Mouse (Mus musculus): ENCODE measurements at regions not wholly inside any gene's neighbourhood (a gene's known extent, or its start where the extent isn't known, plus 50 kb on each side); places are given as distances from the start of the nearest gene placed in this dataset.
A peak's percentile ranks its signal among the peaks of the same experiment; 100 is the strongest.

DNA sequence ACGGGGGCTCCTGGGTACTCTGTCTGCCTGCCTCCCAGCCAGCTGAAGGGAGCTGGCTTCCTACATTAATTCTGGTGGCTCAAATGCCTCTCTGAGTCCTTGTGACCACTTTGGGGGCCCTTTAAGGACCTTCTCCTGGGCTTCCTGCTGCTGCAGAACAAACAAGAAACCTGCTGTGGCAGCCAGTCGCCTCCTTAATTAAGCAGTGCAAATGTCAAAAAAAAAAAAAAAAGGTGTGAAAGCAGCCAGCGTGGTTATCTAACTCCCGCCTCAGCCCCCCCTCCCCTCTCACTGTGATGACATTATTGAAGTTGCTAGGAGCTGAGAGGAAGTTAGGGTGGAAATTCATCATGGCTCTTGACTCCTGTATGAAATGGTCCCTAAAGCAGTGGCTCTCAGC, 189.3 kb downstream of the Vrk1 start:
- H3K9me3 ChIP-seq, result no peaks in the 10 kb centered on the region
- H3K27me3 ChIP-seq, result no peaks in the 10 kb centered on the region; the same call in 1 of the 2 replicates
- no peak overlapping the region for H3K27ac ChIP-seq (replicated peaks)
- H3K9ac ChIP-seq (replicated peaks), result no peak overlapping the region
- ATAC-seq (ENCODE audit: low FRiP score, low read depth), result no peak
- H3K4me3 ChIP-seq, result no peak overlapping the region
- peaks cover 10% of the 10 kb centered on the region; the same call in 1 of the 2 replicates for H3K4me1 ChIP-seq
- H3K4me2 ChIP-seq (replicated peaks), result no peak overlapping the region
- no peaks in the 10 kb centered on the region for H3K36me3 ChIP-seq
- 10% methylated on average over 4 of the region's 4 CpGs for WGBS

GRCm38 (mm10) chr12:106203526-106203925, 193.5 kb downstream of the Vrk1 start:
- Histone ChIP-seq H3K4me2 (replicated peaks) (no peak overlapping the region), H3K27me3 (no peaks in the 10 kb centered on the region; the same call in 1 of the 2 replicates), H3K4me3 (no peak overlapping the region), H3K9ac (replicated peaks) (no peak overlapping the region), H3K27ac (replicated peaks) (no peak overlapping the region), H3K4me1 (peaks cover 7% of the 10 kb centered on the region; the same call in 1 of the 2 replicates), H3K9me3 (no peaks in the 10 kb centered on the region), H3K36me3 (no peaks in the 10 kb centered on the region)
- 74% methylated on average over 8 of the region's 8 CpGs for WGBS
- ATAC-seq (ENCODE audit: low FRiP score, low read depth), result no peak

DNA sequence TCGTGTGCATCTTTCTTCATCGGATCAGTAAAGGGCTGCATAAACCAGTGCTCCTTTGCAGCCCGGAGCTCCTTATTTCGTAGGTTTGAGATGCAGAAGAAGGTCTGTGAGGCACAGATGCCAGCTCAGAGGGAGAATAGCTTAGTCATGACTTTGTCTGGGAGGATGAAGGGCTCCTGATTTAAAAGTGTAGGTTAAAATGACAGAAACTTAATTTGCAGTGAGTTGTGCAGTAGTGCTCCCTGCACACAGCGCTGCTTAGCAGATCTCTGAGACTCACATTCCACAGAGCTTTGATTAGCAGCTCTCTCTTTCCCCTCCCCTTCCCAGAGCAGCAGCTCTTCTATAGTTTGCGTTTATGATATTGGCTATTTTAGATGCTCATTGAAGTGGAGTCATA, 200.9 kb downstream of the Vrk1 start:
- no peaks in the 10 kb centered on the region for H3K9me3 ChIP-seq
- H3K4me3 ChIP-seq, result no peak overlapping the region
- H3K4me2 ChIP-seq (replicated peaks), result no peak overlapping the region
- WGBS, result 87% methylated on average over 6 of the region's 6 CpGs
- H3K36me3 ChIP-seq, result no peaks in the 10 kb centered on the region
- H3K4me1 ChIP-seq, result no peaks in the 10 kb centered on the region
- no peak overlapping the region for H3K27ac ChIP-seq (replicated peaks)
- H3K27me3 ChIP-seq, result no peaks in the 10 kb centered on the region
- H3K9ac ChIP-seq (replicated peaks), result no peak overlapping the region
- ATAC-seq (ENCODE audit: low FRiP score, low read depth), result no peak

GRCm38 (mm10) chr12:106211488-106211887, 201.5 kb downstream of the Vrk1 start:
- Histone ChIP-seq H3K4me3 (no peak overlapping the region), H3K4me1 (no peaks in the 10 kb centered on the region), H3K27ac (replicated peaks) (no peak overlapping the region), H3K4me2 (replicated peaks) (no peak overlapping the region), H3K9ac (replicated peaks) (no peak overlapping the region), H3K9me3 (no peaks in the 10 kb centered on the region), H3K27me3 (no peaks in the 10 kb centered on the region), H3K36me3 (no peaks in the 10 kb centered on the region)
- WGBS, result 85% methylated on average over 8 of the region's 8 CpGs
- no peak for ATAC-seq (ENCODE audit: low FRiP score, low read depth)

GRCm38 (mm10) chr12:106212397-106212796, 202.4 kb downstream of the Vrk1 start:
- no peaks in the 10 kb centered on the region for H3K4me1 ChIP-seq
- H3K4me2 ChIP-seq (replicated peaks), result no peak overlapping the region
- no peak overlapping the region for H3K4me3 ChIP-seq
- H3K27me3 ChIP-seq, result no peaks in the 10 kb centered on the region
- H3K9ac ChIP-seq (replicated peaks), result no peak overlapping the region
- WGBS, result 76% methylated on average over 5 of the region's 5 CpGs
- H3K36me3 ChIP-seq, result no peaks in the 10 kb centered on the region
- H3K27ac ChIP-seq (replicated peaks), result no peak overlapping the region
- H3K9me3 ChIP-seq, result no peaks in the 10 kb centered on the region
- ATAC-seq (ENCODE audit: low FRiP score, low read depth), result no peak

DNA sequence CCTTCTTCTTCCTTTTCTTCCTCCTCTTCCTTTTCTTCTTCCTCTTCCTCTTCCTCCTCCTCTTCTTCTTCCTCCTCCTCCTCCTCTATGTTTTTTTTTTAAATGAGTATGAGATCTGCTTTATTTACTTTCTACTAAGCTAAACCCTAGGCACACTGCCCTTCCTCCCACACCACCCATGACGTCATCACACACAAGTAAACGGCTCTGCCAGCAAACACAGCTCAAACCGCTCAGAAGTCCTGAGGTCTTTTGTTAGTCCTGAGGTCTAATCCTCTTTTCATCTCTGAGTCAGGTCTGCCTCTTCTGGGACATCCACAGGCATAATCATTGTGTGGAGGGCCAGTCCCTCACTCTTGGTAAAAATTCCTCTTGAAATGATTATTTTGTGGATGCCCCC, 210.0 kb downstream of the Vrk1 start:
- no peak for ATAC-seq (ENCODE audit: low FRiP score, low read depth)
- Histone ChIP-seq H3K4me2 (replicated peaks) (no peak overlapping the region), H3K27ac (replicated peaks) (no peak overlapping the region), H3K27me3 (peaks cover 9% of the 10 kb centered on the region), H3K4me1 (peaks cover 5% of the 10 kb centered on the region; the same call in 1 of the 2 replicates), H3K36me3 (no peaks in the 10 kb centered on the region), H3K4me3 (no peak overlapping the region), H3K9me3 (no peaks in the 10 kb centered on the region), H3K9ac (replicated peaks) (no peak overlapping the region)
- 12% methylated on average over 3 of the region's 3 CpGs for WGBS

- Histone ChIP-seq H3K4me3 (no peak overlapping the region), H3K9me3 (no peaks in the 10 kb centered on the region), H3K9ac (replicated peaks) (0 out of 2 replicates have a peak overlapping the region, but pooled peaks have one; percentile 11), H3K27me3 (peaks cover 24% of the 10 kb centered on the region), H3K4me1 (peaks cover 21% of the 10 kb centered on the region), H3K36me3 (no peaks in the 10 kb centered on the region), H3K4me2 (replicated peaks) (peak overlapping the region; percentile 38; the same call in 1 of the 2 replicates), H3K27ac (replicated peaks) (no peak overlapping the region)
- ATAC-seq (ENCODE audit: low FRiP score, low read depth), result peak; percentile 64; the same call in 1 of the 2 replicates
- 14% methylated on average over 7 of the region's 7 CpGs for WGBS
These were observed 216.2 kb downstream of the Vrk1 start for GRCm38 (mm10) chr12:106226276-106226675.

DNA sequence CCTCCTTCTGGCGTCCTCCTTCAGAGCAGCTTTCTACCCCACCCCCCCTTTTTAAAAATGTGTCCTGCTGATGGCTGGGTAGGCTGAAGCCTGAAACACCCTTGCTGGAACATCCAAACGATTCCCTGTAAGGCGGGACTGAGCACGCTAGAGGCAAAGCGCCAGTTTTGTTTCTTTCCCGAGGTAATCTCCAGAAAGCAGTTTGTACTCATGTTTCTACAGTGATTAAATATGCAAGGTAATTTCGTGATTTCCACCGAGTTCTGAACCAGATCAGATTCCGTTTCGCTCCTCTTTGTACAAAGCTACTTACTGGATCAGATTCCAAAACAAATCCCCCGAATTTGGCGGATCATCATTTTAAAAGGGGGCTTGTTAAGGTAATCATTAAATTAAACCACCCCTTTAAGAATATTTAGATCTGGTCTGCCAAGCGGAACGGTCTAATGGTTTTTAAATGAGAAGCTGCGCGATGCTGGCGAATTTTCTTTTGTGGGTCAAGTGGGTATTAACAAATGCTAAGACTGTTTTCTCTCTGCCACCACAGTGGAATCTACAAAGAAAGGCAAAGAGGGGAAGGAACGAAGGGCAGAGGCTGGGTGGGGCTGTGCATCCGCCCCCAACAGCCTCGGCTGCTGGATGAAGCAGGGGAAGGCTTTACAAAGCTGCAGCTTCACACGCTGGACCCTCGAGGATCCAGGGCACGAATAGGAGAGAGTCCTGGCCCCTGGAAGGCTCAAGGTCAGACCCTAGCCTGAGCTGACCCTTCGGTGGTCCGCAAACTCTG, 216.9 kb downstream of the Vrk1 start:
- Histone ChIP-seq H3K4me1 (peaks cover 21% of the 10 kb centered on the region), H3K27ac (replicated peaks) (0 out of 2 replicates have a peak overlapping the region, but pooled peaks have one; percentile 2), H3K4me3 (no peak overlapping the region), H3K9ac (replicated peaks) (0 out of 2 replicates have a peak overlapping the region, but pooled peaks have one; percentile 34), H3K9me3 (no peaks in the 10 kb centered on the region), H3K36me3 (no peaks in the 10 kb centered on the region), H3K27me3 (peaks cover 22% of the 10 kb centered on the region), H3K4me2 (replicated peaks) (peak overlapping the region; percentile 38)
- ATAC-seq (ENCODE audit: low FRiP score, low read depth), result peak; percentile 49
- WGBS, result 12% methylated on average over 25 of the region's 25 CpGs

- peaks cover 21% of the 10 kb centered on the region for H3K4me1 ChIP-seq
- no peak overlapping the region for H3K9ac ChIP-seq (replicated peaks)
- no peak; the same call in 1 of the 2 replicates for ATAC-seq (ENCODE audit: low FRiP score, low read depth)
These were observed 217.5 kb downstream of the Vrk1 start for GRCm38 (mm10) chr12:106227563-106227840.

DNA sequence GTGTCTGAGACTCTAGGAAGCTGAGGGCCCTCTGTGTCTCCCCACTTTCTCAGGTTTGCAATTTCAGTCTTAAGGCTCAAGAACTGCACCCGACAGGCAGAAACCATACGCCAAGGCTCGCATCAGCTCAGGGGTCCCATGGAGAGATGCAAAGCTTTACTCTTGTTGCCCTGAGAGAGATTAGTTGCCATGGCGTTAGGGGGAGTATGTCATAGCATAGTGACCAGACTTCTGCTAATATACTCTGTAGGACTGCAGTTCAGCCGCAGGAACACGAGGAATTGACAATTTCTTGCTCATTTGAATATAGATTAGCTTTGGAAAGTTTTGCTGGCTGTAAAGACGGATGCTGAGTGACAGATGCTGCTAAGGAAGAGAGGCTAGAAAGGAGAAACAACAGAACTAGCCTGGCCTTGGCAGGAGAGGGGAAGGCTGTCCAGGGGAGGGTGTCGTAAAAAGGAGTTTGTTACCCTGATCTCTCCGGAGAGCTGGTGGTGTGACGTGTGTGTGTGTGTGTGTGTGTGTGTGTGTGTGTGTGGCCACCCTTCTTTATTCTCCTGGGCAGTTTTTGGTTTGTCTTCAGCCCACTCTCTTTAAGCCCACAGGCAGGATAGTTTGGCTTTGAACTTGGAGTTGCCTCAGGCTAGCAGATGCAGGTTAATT, 235.3 kb downstream of the Vrk1 start:
- Histone ChIP-seq H3K27ac (replicated peaks) (0 out of 2 replicates have a peak overlapping the region, but pooled peaks have one; percentile 25), H3K9ac (replicated peaks) (no peak overlapping the region), H3K36me3 (no peaks in the 10 kb centered on the region), H3K9me3 (no peaks in the 10 kb centered on the region), H3K4me2 (replicated peaks) (no peak overlapping the region), H3K4me1 (peaks cover 32% of the 10 kb centered on the region), H3K4me3 (no peak overlapping the region), H3K27me3 (peaks cover 6% of the 10 kb centered on the region; the same call in 1 of the 2 replicates)
- WGBS, result 13% methylated on average over 10 of the region's 10 CpGs
- ATAC-seq (ENCODE audit: low FRiP score, low read depth), result 0 out of 2 replicates have a peak, but pooled peaks have one; percentile 63

More at GRCm38 (mm10) chr12:106227563-106227840, 217.5 kb downstream of the Vrk1 start:
- Histone ChIP-seq H3K4me2 (replicated peaks) (peak overlapping the region; percentile 38), H3K4me3 (no peak overlapping the region), H3K27ac (replicated peaks) (0 out of 2 replicates have a peak overlapping the region, but pooled peaks have one; percentile 2), H3K36me3 (no peaks in the 10 kb centered on the region), H3K9me3 (no peaks in the 10 kb centered on the region), H3K27me3 (peaks cover 22% of the 10 kb centered on the region)
- 37% methylated on average over 8 of the region's 8 CpGs for WGBS

GRCm38 (mm10) chr12:106273591-106273990, 263.6 kb downstream of the Vrk1 start:
- no peak for ATAC-seq (ENCODE audit: low FRiP score, low read depth)
- WGBS, result 86% methylated on average over 7 of the region's 7 CpGs
- H3K4me2 ChIP-seq (replicated peaks), result no peak overlapping the region
- H3K4me3 ChIP-seq, result no peak overlapping the region
- no peaks in the 10 kb centered on the region for H3K4me1 ChIP-seq
- no peaks in the 10 kb centered on the region for H3K36me3 ChIP-seq
- H3K27me3 ChIP-seq, result no peaks in the 10 kb centered on the region
- no peak overlapping the region for H3K9ac ChIP-seq (replicated peaks)
- H3K9me3 ChIP-seq, result no peaks in the 10 kb centered on the region
- no peak overlapping the region for H3K27ac ChIP-seq (replicated peaks)

GRCm38 (mm10) chr12:106277886-106278285, 267.9 kb downstream of the Vrk1 start:
- no peaks in the 10 kb centered on the region for H3K9me3 ChIP-seq
- H3K36me3 ChIP-seq, result no peaks in the 10 kb centered on the region
- no peak overlapping the region for H3K4me3 ChIP-seq
- no peak overlapping the region for H3K9ac ChIP-seq (replicated peaks)
- 90% methylated on average over 14 of the region's 14 CpGs for WGBS
- no peak for ATAC-seq (ENCODE audit: low FRiP score, low read depth)
- H3K4me2 ChIP-seq (replicated peaks), result no peak overlapping the region
- no peaks in the 10 kb centered on the region for H3K27me3 ChIP-seq
- H3K27ac ChIP-seq (replicated peaks), result no peak overlapping the region
- no peaks in the 10 kb centered on the region for H3K4me1 ChIP-seq

Data from midbrain, embryonic 12.5 days (tissue).